Mouse (Mus musculus): Measurements from ENCODE around the gene Lrp2bp.

- TF ChIP-seq CTCF (conservative IDR thresholded peaks at IDR 0.05; ENCODE audit: low read length), result no peak
- peak; percentile 82 for TF ChIP-seq NANOG (IDR thresholded peaks at IDR 0.05; ENCODE audit: borderline replicate concordance, low read length)
Measured at GRCm38 (mm10) chr8:45950622-45951021, 48.5 kb upstream of the Lrp2bp start.
